In genomic region chr12:79856116-79856909, GRCm38 (mm10) we compare ENCODE assay signal across 8 mouse cellular contexts.
A peak's percentile ranks its signal among the peaks of the same experiment; 100 is the strongest.
DNase-seq lines count a peak whose midpoint lies in the region; TF ChIP-seq lines count a peak whose summit lies in the region.

No protein-coding gene starts in this region.

- H3K27ac ChIP-seq in small intestine, adult 2 months (ENCODE audit: insufficient read depth, low read depth, low read length): peak overlapping the region; percentile 13; the same call in 1 of the 2 replicates

- peaks cover 32% of the 10 kb centered on the region; the same call in 1 of the 2 replicates for H3K4me1 ChIP-seq in small intestine, adult 2 months (ENCODE audit: control insufficient read depth, insufficient read depth, insufficient read length, low read length)

- TF ChIP-seq POLR2A in small intestine, adult 2 months (IDR thresholded peaks at IDR 0.05; ENCODE audit: low read depth, low read length): no peak

- no peaks in the 10 kb centered on the region for H3K27me3 ChIP-seq in small intestine, adult 2 months (ENCODE audit: control insufficient read depth, insufficient read depth, low read length)

- 30% methylated on average over 11 of the region's 11 CpGs for WGBS in small intestine, adult 2 months

- TF ChIP-seq CTCF in small intestine, adult 2 months (IDR thresholded peaks at IDR 0.05; ENCODE audit: extremely low read depth, insufficient read length, insufficient replicate concordance, low read depth, low read length): no peak

- no peaks in the 10 kb centered on the region for H3K36me3 ChIP-seq in small intestine, adult 2 months (ENCODE audit: control insufficient read depth, insufficient read depth, low read length)

- DNase-seq in adrenal gland, adult (ENCODE audit: inconsistent age in 2 of 2, low spot score in 1 of 2): peak; percentile 61 to 91
- DNase-seq in adrenal gland, adult 8-10 months: no peak
- DNase-seq in heart, adult 8-10 months (ENCODE audit: low spot score): peak; percentile 84
- DNase-seq in kidney, postnatal 10 days: peak; percentile 92
- DNase-seq in spleen, adult 18-20 months: no peak
- DNase-seq in left cerebral cortex, adult 18-20 months (ENCODE audit: low spot score in 2 of 2): no peak
- DNase-seq in right cerebral cortex, postnatal 36 days (ENCODE audit: low spot score in 2 of 2): no peak

- H3K4me3 ChIP-seq in small intestine, adult 2 months (ENCODE audit: low read depth, low read length): no peak overlapping the region

Comparison
In these comparisons a context has a peak if more than half of its experiments do, and no peak if none do; other contexts are left out.
1. DNase-seq: peak in adrenal gland, adult (2 of 2), heart, adult 8-10 months (single experiment) and kidney, postnatal 10 days (single experiment); none in adrenal gland, adult 8-10 months (single experiment), spleen, adult 18-20 months (0 of 2), left cerebral cortex, adult 18-20 months (0 of 2) and right cerebral cortex, postnatal 36 days (0 of 2).